Mouse (Mus musculus) monocyte, adult 2 months (primary cell): Measurements from ENCODE around the gene Igtp.
"Not testable (repeated sequence)": the region's sequence is repeated elsewhere in the genome, so short reads cannot be mapped to it uniquely, and the experiment has no call there.

Experiments
- DNase-seq, 2 experiments: peaks; one replicate each; pipeline ENCODE4 v3.0.0; 2022; ENCODE audit warnings: low spot score in 2 of 2, low read depth in 1 of 2

Gene Igtp

DNA sequence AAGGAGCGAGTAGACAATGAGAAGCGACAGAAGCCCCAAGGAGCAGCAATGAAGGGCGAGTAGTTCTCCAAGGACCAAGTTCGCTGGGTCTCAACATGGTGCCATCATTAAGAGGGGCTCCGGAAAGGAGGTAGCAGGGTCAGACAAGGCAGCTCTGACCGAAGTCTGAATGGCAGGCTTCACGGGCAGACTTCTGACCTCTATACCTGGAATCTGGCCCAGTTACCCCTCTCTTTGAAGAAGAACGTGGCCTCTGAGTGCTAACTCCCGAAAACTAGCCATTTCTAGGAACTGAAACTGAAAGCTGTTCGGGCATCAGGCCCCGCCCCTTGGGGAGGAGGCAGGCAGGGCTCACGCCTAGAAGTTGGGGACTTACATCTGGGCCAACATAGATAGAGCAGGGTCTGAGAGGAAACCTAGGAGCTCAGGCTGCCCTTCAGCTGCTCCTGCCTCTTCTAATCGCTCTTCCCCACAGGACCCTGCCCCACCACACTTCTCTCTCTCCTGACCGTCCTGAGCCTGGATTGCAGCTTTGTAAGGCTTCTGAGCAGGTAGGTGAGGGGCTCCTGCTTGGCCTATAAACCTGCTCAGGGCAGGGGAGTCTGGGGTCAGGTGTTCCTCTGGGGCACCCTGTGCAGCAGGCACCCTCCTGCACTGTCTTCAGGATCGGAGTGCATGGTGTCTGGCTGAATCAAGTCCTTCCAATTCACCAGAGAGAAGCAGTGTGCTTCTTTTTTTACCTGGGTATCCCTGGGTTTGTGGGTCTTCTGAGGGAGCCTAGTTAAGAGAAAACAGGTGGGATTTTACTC is at the start of gene Igtp, which contains the start of gene Irgm2:
TSS of gene Igtp (plus strand) at position 328 of the 809 bp plus-strand sequence.
TSS of gene Irgm2 (plus strand) at position 390 of the 809 bp plus-strand sequence.
- DNase-seq = peak; percentile 60 to 79

DNA sequence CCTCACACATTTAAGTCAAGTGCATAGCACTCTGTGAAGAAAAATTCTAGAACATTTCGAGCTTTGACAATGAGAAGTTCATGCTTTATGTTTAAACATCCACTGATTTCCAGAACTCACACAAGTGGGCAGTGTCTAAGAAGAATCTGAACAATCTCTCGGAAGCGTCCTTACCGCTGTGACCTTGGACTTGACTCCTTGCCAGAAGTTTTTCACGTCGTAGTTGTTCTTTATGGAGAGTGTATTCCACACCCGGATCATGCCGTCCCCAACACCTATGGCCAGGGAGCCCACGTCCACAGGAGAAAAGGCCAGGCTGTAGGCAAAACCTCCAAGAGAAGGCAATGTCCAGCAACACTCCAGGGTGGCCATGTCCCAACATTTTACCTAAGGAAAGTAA is 43.9 kb upstream of the Igtp start:
- no peak for DNase-seq

DNA sequence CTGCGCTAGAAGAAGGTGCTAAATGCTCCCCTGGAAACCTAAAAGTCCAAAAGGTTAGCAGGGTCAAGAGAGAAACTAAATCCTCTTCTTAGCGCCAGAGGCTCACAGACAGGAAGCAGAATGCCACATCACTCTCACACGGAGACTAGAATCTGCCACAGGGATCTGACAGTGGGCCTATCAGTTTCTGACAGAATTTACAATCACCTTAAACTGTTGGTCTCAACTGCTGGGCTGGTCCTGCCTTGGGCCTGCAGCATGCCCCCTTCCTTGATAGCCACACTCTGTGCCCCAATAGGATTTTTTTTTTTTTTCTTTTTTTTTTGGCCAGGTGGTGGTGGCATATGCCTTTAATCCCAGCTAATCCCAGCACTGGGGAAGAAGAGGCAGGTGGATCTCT is 42.5 kb upstream of the Igtp start:
- no peak for DNase-seq

DNA sequence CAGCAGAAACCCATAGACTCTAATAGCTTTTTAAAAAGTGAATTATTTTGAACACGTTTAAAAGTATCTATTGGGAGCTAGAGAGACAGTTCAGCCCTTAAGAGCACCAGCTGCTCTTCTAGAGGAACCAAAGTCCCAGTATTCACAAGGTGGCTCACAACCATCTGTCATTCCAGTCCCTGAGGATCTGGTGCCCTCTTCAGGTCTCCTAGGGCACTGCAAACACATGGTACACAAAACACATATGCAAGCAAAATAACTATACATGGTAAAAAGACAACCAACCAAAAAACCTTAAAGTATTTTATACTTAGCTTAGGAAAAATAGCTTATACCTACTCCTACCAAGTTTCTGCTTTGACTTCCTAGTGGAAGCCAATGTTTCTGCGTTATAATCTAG is 34.3 kb upstream of the Igtp start:
- no peak for DNase-seq

GRCm38 (mm10) chr11:58167822-58168166 is 31.6 kb upstream of the Igtp start:
- DNase-seq = no peak

DNA sequence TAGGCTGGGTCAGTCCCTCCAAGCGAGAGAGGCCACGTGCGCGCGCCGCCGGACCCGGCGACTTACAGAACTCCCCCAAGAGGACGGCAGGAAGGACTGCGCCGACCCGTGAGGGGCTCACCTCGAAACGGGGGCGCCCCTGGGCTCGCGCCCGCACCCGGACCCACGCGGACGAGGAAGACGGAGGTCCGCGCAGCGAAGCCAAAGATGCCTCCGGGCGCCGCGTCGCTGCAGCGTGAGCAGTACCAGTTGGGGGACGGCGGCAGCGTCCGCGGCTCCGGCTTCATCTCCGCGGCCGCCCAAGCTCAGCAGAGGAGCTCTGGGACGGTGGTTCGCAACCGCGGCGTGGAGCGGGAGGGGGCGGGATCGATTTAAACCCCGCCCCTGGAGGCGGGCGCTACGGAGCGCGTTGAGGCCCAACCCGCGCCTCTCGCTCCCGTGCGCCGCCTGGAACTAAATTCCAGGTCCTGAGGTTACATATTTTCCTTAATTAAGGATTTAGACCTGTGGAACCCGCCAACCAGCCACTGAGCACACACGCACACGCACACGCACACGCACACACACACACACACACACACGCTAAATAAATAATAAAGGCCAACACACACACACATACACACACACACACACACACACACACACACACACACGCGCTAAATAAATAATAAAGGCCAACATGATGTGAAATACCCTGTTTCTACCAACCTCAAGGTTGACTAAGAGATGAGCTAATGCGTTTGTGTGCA is 31.0 kb upstream of the Igtp start, which contains the start of gene Gemin5:
TSS of gene Gemin5 (minus strand) at position 373 of the 749 bp plus-strand sequence.
- peak; percentile 23 to 68 for DNase-seq

DNA sequence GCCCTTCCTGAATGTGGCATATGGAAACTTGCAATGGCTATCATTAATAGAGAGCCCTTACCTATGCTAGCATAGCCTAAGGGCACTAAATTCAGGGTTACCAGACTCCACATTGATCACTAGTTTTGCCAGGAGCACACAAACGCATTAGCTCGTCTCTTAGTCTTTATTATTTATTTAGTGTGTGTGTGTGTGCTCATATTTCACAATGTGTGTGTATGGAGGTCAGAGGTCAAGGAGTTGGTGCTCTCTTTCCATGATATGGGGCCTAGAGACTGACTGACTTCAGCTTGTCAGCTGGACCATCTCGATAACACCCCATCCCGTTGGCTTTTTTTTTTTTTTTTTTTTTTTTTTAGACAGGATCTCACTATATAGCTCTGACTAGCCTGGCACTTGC is 29.7 kb upstream of the Igtp start:
- DNase-seq = no peak

- peak; percentile 80 to 86 for DNase-seq
Measured at GRCm38 (mm10) chr11:58171459-58172091, 27.8 kb upstream of the Igtp start, which contains the start of gene Mrpl22. TSS of gene Mrpl22 (plus strand) at chr11:58171661.

DNA sequence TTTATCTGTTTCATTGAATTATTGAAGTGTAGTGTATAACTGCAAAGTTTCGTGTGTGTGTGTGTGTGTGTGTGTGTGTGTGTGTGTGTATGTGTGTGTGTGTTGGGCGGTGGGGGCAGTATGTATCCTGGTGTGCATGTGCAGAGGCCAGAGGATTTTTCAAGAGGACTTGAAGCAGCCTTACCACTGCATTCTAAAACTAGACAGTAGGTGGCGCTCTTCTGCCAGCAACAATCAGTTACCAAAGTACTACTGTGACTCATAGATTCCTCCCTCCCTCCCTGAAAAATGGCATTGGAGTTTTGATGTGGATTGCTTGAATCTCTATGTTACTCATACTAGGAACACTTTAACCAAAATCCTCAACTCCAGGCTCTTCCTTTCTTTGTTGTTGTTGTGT is 19.8 kb upstream of the Igtp start:
- DNase-seq = peak; percentile 28 to 42

GRCm38 (mm10) chr11:58179986-58180385 is 19.4 kb upstream of the Igtp start:
- DNase-seq = not testable (repeated sequence)

- no peak for DNase-seq
Measured at GRCm38 (mm10) chr11:58180756-58181155, 18.6 kb upstream of the Igtp start.

DNA sequence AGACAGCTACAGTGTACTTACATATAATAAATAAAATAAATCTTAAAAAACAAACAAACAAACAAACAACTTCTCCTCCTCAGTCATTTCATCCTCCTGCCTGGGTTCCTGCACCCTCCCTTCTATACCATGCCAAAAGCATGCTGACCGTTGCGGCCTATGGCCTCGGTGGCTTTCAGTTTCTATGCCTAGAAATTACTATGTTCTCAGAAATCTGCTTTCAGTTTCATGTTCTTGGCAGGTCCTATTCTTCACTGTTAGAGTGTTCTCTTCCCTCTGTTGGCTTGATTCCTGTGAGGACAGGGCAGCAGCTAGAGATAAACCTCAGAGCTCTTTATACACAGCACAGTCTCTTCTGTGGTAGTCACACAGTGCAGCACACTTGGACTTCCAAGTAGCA is 15.8 kb upstream of the Igtp start:
- DNase-seq = peak in 1 of 2 experiments; percentile 9

DNA sequence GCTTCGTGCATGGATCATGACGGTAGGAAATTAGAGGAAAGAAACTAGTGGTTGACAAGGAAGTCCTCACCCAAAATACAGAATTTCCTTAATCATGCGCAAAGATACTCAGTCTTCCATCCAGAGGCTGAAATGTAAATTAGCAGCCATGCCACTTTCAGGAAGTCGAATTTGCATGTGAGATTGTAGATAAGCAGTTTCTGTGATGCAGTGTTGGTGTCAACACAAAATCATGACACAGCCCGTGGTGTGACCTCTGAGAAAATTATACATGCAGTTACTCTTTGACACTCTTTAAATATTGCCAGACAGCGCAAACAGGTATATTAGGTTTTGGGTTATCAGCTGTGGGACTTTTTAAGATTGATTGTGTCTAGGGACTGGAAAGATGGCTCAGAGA is 9.7 kb upstream of the Igtp start:
- DNase-seq = no peak

DNA sequence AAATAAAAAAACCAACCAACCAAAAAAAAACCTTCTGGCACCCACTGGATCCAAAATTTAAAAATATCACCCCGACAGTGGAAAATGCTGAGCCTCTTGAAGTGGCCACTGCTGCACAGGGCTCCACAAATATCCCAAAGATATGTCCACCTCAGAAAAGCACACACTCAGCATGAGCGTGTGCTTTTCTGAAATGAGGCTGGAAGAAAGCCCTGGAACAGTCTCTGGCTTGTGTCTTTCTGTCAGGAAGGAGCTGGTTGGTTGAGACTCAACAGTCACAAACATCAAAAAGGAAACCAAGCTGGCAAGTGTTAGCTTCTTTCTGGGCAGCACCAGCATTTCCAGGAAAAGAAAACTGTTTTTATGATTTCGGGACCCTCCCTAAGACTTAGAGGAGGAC is 6.0 kb upstream of the Igtp start:
- no peak for DNase-seq

DNA sequence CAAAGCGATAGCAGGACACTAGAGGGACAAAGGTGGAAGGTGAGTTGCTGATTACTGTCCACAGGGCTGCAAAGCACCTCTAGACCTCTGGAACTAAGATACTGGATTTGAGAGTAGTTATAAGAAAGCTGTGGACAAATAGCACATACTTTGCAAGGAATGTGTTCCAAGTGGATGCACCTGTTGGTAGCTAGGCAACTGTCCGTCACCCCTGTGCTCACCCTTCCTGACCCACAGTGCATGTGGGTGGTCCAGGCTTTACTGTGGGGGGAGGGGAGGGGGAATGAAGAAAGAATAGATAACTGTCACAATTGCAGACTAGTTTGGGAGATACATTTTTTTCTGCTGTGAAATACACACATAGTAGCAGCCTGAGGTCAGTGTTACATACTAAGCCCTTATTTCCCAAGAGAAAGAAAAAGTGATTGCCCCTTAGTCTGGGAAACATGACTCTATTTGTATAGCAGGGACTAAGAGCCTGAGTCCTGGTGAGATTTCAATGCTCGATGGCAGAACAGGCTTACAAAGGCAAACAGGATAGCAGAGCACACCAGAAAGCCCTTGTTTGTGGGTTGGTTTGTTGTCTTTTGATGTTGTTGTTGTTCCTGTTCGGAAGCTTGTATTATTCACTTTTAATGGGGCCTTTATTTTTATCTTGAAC is 5.4 kb upstream of the Igtp start:
- no peak for DNase-seq

- no peak for DNase-seq
Measured at GRCm38 (mm10) chr11:58198663-58199062, 693 bp upstream of the Igtp start.

DNA sequence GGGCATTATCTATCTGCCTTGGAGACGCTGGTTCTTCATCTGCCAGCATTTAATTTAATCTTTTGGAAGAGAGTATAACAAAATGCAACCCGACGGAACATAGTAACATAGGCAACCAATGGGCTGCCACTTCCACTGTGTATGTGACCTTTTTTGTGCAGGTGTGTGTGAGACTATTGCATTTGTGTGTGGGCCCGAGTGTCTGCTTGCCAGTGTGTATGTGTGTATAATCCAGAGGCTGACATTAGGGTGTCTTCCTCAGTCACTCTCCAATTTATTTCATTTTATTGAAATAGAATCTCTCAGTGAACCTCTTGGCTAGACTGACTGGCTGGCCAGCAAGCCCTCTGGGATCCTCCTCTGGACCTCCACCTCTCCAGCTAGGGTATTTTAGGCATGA is 870 bp downstream of the Igtp start:
- DNase-seq = no peak

DNA sequence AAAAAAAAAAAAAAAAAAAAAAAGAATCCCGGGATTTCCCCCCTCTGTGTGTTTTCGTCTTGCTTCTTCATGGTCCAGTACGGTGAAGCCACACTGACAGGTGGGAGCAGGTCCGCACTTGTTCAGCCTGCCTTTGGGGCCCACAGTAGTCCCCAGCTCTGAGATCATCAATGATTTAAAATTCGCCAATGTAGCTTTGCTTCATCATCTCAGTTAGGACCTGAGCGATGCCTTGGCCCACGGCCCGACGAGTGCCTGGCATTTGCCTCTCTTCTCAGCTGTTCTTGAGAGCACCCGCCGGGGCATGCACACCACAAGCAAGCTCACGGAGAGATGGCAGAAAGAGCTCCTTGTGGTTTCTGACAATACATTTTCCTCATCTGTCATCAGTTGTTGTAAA is 1.7 kb downstream of the Igtp start:
- no peak for DNase-seq

- DNase-seq = no peak
Measured at GRCm38 (mm10) chr11:58210321-58210886, 11.0 kb downstream of the Igtp start.

- DNase-seq = no peak
Measured at GRCm38 (mm10) chr11:58211062-58211681, 11.8 kb downstream of the Igtp start.

DNA sequence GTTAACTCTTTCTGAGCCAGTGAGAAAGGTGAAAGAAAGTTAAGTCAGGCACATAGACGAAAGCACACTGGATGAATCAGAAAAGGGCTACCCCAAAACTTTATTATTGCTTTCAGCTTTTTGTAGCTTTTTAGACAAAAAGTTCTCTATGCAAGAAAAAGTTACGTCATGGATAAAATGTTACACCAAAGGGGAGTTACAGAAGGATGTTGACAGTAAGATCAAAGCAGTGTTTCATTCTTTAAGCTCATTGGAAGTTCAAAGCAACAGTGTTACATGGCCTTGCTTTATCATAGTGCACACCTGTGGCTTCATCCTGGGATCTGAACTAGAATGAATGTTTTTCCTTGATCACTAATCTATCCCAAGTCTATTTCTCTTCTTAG is 12.3 kb downstream of the Igtp start:
- no peak for DNase-seq
